Mouse (Mus musculus) spleen, postnatal 14 days (tissue): ENCODE measurements around the gene 1700025C18Rik.
A peak's percentile ranks its signal among the peaks of the same experiment; 100 is the strongest.

ENCODE experiments used
- DNase-seq, 2 experiments: peaks; one replicate each; pipeline ENCODE4 v3.0.0; 2021 to 2022; ENCODE audit warnings: low spot score in 2 of 2

Gene 1700025C18Rik

DNA sequence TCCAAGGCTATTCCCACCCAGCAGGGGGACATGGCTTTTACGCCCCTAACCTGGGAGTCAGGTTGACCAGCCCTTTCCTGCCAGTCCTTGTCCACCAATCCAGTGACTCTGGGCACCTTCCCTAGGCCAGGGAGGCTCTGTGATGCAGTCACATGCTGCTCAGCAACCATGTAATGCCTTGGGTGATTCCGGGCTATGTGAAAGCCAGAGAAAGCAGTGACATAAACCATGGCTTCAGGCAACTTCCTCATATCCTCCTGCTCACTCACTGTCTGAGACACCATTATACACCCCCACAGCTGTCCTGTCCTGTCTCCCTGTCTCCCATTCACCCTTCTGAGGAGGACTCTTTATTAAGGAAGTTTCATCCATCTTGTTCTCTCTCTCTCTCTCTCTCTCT lies at the start of gene 1700025C18Rik:
Gene 1700025C18Rik, minus strand, starts transcription at position 101 of the 400 bp plus-strand sequence.
- DNase-seq, result no peak

DNA sequence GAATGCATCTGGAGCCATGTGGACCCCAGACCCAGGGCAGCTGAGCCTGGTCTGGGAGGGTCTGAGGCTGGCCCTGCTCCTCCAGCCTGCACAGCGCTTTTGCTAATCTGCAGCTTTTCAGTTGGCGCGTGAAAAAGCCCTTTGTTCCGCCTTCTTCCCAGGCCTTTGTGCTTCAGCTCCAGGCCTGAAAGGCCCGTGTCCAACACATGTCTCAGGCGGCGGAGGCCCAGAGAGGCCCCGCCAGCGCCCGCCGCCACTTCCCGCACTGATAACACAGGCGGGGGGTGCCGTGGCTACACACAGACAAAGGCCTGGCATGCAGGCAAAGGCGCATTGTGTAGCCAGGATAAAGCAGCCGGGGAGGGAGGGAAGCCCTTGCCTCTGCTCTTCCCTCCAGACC lies 45.5 kb upstream of the 1700025C18Rik start:
- DNase-seq, result no peak

DNA sequence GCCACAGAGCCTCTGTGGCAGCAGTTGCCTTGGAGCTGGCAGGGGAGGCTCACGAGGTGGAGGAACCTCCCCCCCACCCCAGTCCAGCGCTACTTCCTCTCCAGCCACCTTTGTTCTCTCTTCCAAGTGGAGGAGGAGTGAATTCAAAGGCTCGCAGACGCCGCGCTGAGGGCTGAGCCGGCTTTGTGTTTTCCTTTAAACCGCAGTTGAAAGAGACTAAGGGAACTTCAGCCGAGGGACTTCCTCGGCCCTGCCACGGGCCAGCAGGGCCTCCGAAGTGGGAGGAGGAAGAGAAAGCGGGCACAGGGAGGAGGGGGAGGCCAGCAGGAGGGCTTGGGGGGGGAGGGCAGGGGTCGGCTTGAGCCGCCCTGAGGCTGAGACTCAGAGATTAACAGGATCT lies 43.0 kb upstream of the 1700025C18Rik start:
- no peak for DNase-seq

DNA sequence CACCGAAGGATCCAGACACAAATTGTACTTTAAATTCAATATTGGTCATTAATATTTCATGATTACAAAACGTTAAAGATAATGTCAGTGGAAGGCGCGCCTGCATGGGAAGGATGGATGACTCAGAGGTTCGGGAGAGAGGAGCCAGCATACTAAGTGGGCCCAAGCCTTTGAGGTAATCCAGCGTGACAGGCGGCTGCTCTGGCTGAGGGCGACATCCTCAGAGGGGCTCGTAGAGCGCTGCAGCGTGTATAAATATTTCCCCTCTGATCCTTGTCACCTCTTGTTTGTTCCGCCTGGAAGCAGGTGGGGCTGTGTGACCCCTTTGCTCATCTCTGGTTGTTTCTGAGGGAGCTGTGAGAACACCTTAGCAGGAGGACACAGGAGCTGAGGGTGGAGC lies 40.9 kb upstream of the 1700025C18Rik start:
- DNase-seq, result no peak

DNA sequence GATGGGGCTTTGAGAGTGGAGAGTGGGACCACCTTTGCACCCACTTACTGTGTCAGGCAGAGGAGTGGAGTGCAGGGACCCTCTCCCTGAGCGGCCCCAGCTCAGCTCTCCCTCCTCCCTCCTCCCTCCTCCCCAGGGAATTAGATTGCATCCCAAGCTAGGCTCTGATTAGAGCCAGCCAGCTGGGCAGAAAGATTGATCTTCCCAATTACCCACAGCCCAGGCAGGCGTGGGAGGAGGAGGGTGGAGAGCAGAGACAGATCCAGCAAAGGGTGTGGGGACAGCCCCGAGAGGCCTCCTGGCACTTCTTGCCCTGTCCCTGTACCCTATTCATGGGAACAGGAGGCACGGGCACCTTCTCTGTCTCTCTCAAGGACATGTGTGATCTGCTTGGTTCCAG lies 38.6 kb upstream of the 1700025C18Rik start:
- no peak for DNase-seq

DNA sequence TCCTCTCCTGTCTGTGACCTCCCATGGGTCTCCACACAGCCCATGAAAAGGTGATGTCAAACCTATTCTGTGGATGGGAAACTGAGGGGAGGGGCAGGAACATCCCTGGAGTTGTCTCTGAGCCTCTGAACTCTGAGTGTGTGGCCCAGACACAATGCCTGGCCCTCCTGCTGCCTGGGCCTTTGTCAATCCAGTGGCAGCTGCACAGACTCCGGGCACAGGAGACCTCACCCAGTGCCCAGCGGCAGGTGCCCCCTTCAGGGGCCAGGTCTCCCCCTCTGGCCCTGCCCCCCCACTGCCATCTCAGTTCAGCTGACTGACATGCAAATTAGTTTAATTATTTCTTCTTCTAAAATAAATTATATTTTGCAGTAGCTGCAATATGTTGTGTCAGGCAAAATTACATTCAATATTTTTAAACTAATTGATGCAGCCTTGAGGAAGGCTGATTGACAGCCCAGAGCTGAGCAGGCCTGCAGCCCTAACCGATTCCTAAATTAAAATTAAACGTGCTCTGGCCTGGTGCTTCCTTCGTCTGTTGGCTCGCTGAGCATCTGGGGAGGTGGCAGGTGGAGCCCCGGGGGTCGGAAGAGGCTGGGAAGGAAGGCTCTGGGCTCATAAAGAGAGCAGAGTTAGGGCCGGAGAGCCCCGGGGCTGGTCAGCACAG lies 36.5 kb upstream of the 1700025C18Rik start:
- DNase-seq, result no peak

DNA sequence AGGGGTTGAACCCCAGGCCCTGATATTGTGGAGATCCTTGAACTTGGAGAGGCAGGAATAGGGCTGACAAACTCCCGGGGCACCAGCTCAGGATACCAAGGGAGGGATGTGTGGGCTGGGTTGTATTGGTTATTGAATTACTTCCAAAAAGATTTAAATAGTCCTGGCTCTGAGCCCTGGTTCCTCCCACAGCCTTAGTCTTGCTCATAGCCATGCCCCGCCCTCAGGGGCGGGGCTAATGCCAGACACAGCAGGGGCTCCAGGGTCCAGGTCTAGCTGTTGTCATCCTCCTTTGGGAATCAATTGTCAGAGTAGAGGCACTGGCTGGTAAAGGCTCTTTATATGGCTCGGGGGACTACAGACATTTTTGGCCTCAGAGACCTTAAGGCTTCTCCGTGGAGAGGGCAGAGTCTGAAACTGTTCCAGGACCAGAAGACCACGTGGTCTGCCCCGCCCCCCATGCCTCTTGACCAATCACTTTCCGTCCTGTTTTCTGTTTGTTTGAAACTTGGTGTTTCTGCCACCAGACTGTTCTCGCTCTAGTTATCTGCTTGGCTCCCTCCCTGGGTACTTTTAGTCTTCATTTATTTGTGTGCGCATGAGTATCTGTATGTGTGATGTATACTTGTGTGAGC lies 30.8 kb upstream of the 1700025C18Rik start:
- no peak for DNase-seq

DNA sequence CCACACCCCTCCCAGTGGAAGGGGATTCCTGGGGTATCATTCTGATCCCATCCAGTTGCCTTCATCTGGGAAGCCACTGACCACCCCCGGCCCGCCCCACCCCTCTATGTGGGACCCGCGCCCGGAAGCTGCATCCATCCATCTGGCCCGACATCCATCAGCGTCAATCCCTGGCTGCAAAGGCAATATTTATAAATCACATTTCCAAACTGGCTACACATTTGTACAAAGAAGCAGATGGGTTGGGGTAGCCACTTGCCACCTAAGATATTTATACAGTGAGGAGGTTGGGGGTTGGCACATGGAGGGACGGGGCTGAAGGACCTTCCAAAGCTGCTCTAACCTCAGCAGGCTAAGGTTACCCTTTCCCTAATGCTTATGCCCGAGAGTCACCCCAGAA lies 30.2 kb upstream of the 1700025C18Rik start:
- no peak for DNase-seq

DNA sequence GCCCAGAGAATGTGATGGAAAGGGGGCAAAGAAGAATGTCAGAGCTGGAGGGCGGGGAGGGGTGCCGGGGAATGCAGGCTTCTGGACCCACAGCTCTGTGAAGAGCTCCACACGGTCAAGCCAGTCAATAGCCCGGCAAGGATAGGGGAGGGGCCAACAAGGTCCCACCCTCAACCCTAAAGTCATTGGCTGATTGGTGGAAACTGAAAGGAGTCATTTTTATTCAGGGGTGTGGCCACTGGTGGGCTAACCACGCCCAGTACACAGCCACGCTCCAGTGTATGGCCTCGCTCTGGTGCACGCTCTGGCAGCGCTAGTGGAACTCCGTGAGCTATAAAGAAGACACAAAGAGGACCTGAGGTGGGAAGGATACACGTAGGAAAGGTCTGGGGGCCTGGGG lies 23.2 kb upstream of the 1700025C18Rik start:
- no peak for DNase-seq

DNA sequence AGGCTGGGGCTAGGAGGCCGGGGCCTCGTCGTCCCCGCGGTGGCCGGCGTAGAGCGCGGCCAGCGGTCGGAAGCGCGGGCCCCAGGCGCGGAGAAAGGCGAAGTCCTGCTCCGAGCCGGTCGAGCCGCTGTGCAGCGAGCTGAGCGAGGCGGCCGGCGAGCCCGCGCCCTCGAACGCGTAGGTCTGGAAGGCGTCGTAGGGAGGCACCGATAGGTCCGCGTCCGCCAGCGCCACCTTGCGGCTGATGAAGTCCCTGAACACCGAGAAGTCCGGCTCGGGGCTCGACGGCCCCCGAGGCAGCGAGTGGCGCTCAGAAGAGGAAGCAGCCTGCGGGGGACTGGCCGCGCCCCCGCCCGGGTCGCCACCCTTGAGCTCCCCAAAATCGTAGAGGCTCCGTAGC lies 21.6 kb upstream of the 1700025C18Rik start:
- peak; percentile 50 to 74 for DNase-seq

DNA sequence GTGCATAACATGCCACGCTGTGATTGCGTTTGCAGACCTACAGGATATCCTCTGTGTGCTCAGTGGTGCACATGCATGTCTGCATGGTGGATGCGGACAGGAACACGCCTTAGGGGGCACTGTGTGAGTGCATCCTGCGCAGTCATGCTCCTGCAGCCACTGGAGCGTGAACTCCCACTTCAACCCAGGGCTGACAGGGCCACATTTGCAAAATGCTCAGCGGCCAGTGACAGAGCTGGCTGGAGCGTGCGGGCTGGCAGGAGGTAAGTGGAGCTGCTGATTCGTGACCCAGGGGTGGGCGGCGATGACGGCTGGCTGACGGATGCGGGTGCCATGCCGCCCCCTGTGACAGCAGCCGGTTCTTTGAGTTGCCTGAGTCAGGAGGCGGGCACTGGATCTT lies 16.0 kb upstream of the 1700025C18Rik start:
- DNase-seq, result no peak

DNA sequence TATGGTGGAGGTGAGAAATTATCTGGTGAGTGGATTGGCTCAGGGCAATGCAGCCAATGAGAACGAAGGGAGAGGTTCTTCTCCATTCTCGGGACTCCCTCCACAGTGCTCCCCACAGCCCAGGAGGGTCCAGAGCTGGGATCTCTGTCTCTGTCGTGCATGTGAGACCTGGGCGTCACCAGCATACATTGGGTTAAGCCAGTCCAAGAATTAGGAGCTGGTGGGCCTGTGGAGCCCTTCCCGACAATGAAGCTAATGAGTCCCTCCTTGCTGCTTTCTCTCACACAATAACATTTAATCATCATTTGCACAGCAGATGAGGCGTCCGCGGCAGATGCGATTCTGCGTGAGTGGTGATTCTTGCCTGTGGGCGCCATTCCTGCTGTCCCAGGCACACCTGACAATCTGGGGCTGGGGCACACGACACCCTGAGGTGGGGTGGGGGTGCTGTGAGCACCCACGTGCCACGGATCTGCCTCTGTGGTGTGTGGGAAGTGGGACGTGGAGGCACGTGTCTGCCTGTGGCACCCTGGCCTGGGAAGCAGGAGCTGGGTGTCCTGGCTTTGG lies 15.0 kb upstream of the 1700025C18Rik start:
- DNase-seq, result no peak

DNA sequence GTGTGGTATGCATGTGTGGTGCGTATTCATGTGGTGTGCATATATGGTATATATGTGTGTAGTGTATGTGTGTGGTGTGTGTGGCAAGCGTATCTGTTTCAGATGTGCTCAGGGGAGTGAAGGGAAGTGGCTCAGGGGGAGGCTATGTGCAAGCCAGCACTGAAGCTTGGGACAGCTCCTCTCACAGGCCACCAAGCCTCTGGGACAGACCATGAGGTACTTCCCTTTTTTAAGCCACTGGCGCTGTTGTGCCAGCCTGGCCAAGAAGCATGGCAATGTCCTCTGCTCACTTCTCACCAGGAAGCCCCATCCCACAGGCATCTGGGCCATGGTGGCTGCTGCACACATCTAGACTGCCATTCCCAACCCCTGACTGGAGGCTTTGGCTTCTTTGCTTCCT lies 12.4 kb upstream of the 1700025C18Rik start:
- DNase-seq, result no peak

DNA sequence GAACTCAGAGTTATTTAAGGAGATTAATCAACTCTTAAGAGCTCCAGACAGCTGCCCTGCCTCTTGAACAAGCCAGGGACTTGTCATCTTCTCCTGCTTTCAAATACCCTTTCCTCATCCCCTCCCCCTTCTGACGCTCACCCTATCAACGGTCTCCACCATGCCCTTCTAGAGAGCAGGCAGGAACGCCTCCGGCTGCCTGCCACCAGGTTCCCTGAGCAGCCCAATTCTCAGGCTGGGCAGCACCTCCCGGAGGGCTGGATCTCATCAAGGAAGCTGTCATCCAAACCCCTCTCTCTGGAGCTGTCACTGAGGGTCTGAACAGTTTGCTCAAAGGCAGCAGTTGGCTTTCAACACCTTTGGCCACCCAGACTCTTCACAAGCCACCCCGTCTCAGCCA lies 10.2 kb upstream of the 1700025C18Rik start:
- no peak for DNase-seq

DNA sequence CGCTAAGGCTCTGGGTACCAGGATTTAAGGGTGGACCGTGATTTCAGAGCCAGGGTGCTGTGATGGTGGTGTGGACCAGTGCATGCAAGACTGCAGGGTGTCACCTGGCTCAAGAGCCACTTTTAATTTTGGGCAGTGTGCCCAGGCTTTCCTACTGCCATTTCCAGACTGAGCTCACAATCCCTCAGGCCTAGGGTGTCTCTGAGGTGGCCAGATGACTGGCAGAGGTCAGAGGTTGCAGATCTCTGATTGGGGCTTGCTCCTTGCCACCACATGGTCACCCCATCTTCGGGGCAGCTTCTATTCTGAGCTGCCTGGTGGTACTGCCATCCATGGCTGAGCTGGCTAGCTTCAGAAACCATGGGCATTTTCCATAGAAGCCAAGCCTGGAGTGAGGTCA lies 8.3 kb upstream of the 1700025C18Rik start:
- DNase-seq, result no peak

DNA sequence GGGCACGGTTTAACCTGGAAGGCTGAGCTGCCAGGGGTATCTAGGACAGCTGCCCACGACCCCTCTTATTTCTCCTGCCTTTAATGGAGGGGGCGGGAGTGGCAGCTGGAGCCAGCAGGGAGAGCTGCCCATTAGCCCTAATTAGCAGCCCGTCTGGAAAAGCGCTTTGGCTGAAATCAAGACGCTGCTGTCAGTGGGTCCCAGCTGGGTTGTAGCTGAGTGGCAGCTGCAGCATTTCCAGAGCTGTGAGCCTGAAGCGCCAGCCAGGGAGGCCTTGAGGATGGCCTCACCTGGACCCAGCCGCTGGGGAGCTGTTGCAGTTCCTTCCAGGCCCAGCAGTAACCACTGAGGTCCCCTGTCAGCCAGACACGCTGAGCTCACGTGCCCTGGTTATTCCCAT lies 5.8 kb upstream of the 1700025C18Rik start:
- no peak for DNase-seq

DNA sequence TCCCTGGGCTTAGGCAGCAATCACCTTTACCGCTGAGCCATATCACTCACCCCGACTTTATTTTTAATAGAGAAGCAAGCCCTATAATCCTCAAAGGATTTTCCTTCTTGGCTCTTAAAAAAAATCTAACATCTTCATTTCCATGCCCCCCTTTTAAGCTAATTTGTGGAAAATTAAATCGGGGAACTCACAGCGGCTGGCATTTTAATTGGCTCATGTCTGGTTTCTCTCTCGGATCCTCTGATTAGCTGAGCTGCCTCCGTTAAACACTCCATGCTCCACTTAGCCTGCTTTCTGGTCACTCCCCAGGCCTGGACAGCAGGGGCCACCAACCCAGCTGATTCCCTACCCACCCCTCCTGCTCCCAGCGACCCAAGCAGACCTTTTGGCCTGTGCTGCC lies 1.8 kb upstream of the 1700025C18Rik start:
- DNase-seq, result no peak

DNA sequence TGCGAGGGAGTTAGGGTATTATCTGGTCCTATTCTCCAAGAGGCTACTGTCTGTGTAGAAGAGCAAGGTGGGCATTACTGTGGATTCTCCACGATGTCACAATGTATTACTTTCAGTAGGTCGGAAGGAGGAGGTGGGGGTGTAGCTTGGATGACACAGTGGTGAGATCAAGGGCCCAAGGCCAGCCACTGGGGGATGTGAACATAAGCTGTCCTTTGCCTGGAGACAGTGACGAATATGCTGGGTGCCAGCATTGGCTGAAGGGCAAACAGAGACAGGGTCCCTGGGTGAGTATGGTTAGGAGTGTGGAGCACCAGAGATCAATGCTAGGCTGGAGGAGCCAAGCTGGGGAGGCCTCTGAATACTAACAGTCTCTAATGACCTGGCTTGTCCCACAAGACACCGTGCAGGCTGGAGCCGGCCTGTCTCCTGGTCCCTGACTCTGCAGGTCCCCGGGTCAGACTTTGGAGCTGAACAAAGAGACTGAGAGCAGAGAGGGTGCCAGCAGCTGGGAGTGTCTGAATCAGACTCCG lies 949 bp upstream of the 1700025C18Rik start:
- DNase-seq, result no peak

DNA sequence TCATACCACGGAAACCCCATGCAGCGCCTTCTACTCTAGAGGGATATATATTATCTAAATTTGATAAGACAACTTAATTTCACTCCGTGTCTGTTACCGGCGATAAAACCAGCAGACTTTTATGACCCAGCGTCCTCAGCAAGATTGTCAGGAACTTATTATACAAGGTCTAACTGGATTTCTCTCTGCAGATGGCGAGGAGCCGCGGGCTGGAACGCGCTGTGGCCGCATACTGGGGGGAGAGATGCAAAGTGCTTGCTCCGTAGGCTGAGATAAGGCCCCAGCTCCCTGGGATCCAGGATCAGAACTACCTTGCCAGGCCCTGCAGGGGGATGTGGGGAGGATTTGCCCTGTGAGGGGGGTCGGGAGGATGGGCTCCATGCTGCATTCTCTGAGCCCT lies 1.1 kb downstream of the 1700025C18Rik start:
- no peak for DNase-seq

DNA sequence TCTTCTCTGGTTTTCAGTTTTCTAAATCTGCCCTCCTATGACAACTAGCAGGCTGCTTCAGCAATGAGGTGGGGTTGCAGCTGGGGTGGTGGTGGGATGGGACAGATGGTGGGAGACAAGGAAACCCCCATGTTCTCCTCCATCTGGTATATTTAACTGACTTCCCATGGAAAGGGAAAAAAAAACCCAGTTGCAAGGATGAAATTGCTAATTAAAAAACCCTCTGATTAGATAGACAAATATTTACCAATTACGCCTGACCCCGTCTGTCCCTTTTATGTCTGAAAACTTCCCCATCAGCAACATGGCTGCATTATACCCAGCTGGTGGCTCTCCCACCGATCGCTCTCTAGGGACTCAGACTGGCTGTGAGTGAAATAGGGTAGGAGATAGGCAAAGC lies 3.9 kb downstream of the 1700025C18Rik start:
- DNase-seq, result no peak

DNA sequence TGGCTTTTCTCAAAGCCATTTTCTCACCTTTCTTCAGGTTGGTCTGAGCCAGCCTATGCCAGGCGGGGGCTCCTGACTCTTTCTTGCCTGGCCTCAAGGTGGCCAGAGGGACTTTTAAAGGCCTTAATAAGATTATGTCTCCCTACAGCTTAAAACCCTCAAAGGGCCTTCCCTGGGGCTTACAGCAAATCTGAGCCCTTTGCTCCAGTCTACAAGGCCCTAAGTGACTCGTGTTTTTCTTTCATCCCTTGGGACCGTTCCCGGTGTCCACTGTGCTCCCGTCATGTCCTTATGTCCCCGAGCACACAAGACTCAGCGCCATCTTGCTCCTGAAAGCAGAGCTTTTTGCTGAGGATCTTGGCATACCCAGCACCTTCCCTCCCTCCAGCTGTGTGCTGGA lies 9.3 kb downstream of the 1700025C18Rik start:
- DNase-seq, result no peak

DNA sequence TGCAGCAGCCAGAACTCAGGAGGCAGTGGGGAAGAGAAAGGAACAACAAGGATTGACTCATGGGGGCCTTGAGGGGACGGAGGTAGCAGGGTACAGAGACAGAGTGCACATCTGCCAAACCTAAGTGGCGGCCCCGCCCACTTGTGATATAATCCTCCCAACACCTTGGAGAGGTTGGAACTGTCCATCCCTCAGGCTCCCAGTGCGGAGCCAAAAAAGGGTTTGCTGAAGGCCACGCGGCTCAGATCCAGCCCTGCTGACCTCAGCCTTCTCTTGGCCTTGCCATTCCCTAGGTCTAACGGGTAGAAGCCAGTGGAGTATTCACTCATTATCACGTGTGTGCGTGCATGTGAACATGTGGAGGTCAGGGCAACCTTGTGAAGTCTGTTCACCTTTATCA lies 9.9 kb downstream of the 1700025C18Rik start:
- DNase-seq, result no peak

DNA sequence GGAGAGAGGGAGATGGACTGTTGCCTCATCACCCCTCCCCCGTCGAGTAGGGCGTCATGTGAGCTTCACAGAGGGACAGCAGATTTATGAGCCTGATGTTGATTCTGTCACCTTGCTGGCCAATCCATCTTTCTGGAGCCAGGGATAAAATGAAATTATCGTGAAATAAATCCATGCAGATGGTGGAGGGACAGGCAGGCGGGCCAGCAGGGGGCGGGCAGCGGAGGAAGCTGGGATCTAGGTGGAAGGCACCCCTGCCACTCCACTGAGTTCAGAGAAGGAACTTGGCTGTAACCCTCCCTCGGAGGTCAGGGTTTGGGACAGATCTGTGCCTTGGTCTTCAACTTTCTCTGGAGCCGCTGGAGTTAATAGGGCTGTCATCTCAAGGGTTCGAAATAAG lies 11.9 kb downstream of the 1700025C18Rik start:
- DNase-seq, result no peak
